Mouse (Mus musculus) cerebellum, adult 2 months (tissue): ENCODE measurements around the gene Mrpl58.

ENCODE experiments used
- CTCF ChIP-seq: fragments of 200-500 bp; IDR thresholded peaks from 2 replicates; pipeline ENCODE4 v1.5.1; 2011; ENCODE audit warnings: low read depth, mild to moderate bottlenecking, control low read depth, low read length, moderate library complexity, borderline replicate concordance; ENCODE audit not compliant: insufficient read depth
- POLR2A ChIP-seq: fragments of 200-500 bp; IDR thresholded peaks from 2 replicates; pipeline ENCODE4 v1.6.1; 2011; ENCODE audit warnings: low read length, control low read depth, borderline replicate concordance; ENCODE audit not compliant: insufficient read depth

GRCm38 (mm10) chr11:115377254-115377653 is 26.3 kb upstream of the Mrpl58 start:
- TF ChIP-seq POLR2A = no peak
- TF ChIP-seq CTCF = no peak
